Mouse (Mus musculus) testis, adult 2 months (tissue): ENCODE results near the gene Mmd. TPM values are rescaled to one million over a fixed set of nuclear protein-coding genes. Genes with fewer than 3 reads are reported as not detected.

ENCODE experiments used
- H3K27ac ChIP-seq: fragments of 200-500 bp; 2 replicates; pipeline ENCODE4 v1.5.1; 2012; ENCODE audit warnings: low read depth, low read length; ENCODE audit not compliant: control insufficient read depth, insufficient read depth
- H3K27me3 ChIP-seq: fragments of 200-500 bp; 2 replicates; pipeline ENCODE4 v1.6.1; 2012; ENCODE audit warnings: mild to moderate bottlenecking, low read length, moderate library complexity; ENCODE audit not compliant: control insufficient read depth, insufficient read depth
- H3K36me3 ChIP-seq: fragments of 200-500 bp; 2 replicates; pipeline ENCODE4 v1.6.1; 2012; ENCODE audit warnings: mild to moderate bottlenecking, low read length; ENCODE audit not compliant: control insufficient read depth, insufficient read depth
- H3K4me1 ChIP-seq: fragments of 200-500 bp; 2 replicates; pipeline ENCODE4 v1.6.1; 2012; ENCODE audit warnings: low read length; ENCODE audit not compliant: control insufficient read depth, insufficient read depth
- H3K4me3 ChIP-seq: fragments of 200-500 bp; 2 replicates; pipeline ENCODE4 v1.5.1; 2012; ENCODE audit warnings: low read depth, mild to moderate bottlenecking, low read length, moderate library complexity, mixed read lengths; ENCODE audit not compliant: control insufficient read depth
- CTCF ChIP-seq: fragments of 200-500 bp; IDR thresholded peaks from 2 replicates; pipeline ENCODE4 v1.5.1; 2012; ENCODE audit warnings: low read depth, mild to moderate bottlenecking, inconsistent platforms, low read length, moderate library complexity; ENCODE audit not compliant: control insufficient read depth, insufficient read depth, insufficient replicate concordance
- POLR2A ChIP-seq: fragments of 200-500 bp; IDR thresholded peaks from 2 replicates; pipeline ENCODE4 v1.6.1; 2012; ENCODE audit warnings: low read depth, mild to moderate bottlenecking, inconsistent platforms, low read length, moderate library complexity; ENCODE audit not compliant: control insufficient read depth
- polyA plus RNA-seq: library from polyadenylated mRNA; depleted of rRNA; stranded (reverse); fragments of >200 nt; gene quantifications from 2 replicates; pipeline ENCODE4 v1.2.3, GENCODE M21; 2012

The Mmd gene
- polyA plus RNA-seq, 1 experiment, result 2.3 TPM

- H3K4me3 ChIP-seq, result peak overlapping the region; percentile 89
- H3K36me3 ChIP-seq, result no peaks in the 10 kb centered on the region
- H3K27ac ChIP-seq, result no peak overlapping the region
- H3K27me3 ChIP-seq, result no peaks in the 10 kb centered on the region
- H3K4me1 ChIP-seq, result peaks cover 12% of the 10 kb centered on the region
- TF ChIP-seq CTCF (no peak), POLR2A (no peak)
Measured at GRCm38 (mm10) chr11:90250189-90250588, 933 bp downstream of the Mmd start.

- TF ChIP-seq CTCF (no peak), POLR2A (no peak)
- H3K4me3 ChIP-seq, result no peak overlapping the region
- H3K4me1 ChIP-seq, result peaks cover 12% of the 10 kb centered on the region
- no peak overlapping the region for H3K27ac ChIP-seq
- H3K27me3 ChIP-seq, result no peaks in the 10 kb centered on the region
- H3K36me3 ChIP-seq, result no peaks in the 10 kb centered on the region
Measured at GRCm38 (mm10) chr11:90250730-90251129, 1.5 kb downstream of the Mmd start.

GRCm38 (mm10) chr11:90251923-90252322 lies 2.7 kb downstream of the Mmd start:
- Histone ChIP-seq H3K4me3 (no peak overlapping the region), H3K27ac (no peak overlapping the region)
- TF ChIP-seq POLR2A (no peak), CTCF (no peak)

GRCm38 (mm10) chr11:90252366-90252765 lies 3.1 kb downstream of the Mmd start:
- no peak overlapping the region for H3K4me3 ChIP-seq
- peaks cover 12% of the 10 kb centered on the region for H3K4me1 ChIP-seq
- H3K27me3 ChIP-seq, result no peaks in the 10 kb centered on the region
- no peaks in the 10 kb centered on the region for H3K36me3 ChIP-seq
- no peak for TF ChIP-seq POLR2A
- TF ChIP-seq CTCF, result no peak
- H3K27ac ChIP-seq, result no peak overlapping the region

More at GRCm38 (mm10) chr11:90251923-90252322, 2.7 kb downstream of the Mmd start:
- H3K27me3 ChIP-seq, result no peaks in the 10 kb centered on the region
- no peaks in the 10 kb centered on the region for H3K36me3 ChIP-seq
- peaks cover 12% of the 10 kb centered on the region for H3K4me1 ChIP-seq

- Histone ChIP-seq H3K4me1 (peaks cover 8% of the 10 kb centered on the region), H3K27ac (no peak overlapping the region), H3K4me3 (no peak overlapping the region), H3K36me3 (no peaks in the 10 kb centered on the region), H3K27me3 (no peaks in the 10 kb centered on the region)
- TF ChIP-seq POLR2A (no peak), CTCF (no peak)
Measured at GRCm38 (mm10) chr11:90254536-90254935, 5.3 kb downstream of the Mmd start.

GRCm38 (mm10) chr11:90255687-90256086 lies 6.4 kb downstream of the Mmd start:
- no peak overlapping the region for H3K4me3 ChIP-seq
- no peak overlapping the region for H3K27ac ChIP-seq
- H3K4me1 ChIP-seq, result no peaks in the 10 kb centered on the region
- H3K27me3 ChIP-seq, result no peaks in the 10 kb centered on the region
- no peaks in the 10 kb centered on the region for H3K36me3 ChIP-seq
- TF ChIP-seq CTCF (no peak), POLR2A (no peak)

- TF ChIP-seq POLR2A (no peak), CTCF (no peak)
- no peaks in the 10 kb centered on the region for H3K27me3 ChIP-seq
- H3K4me3 ChIP-seq, result no peak overlapping the region
- no peaks in the 10 kb centered on the region for H3K4me1 ChIP-seq
- no peaks in the 10 kb centered on the region for H3K36me3 ChIP-seq
- no peak overlapping the region for H3K27ac ChIP-seq
Measured at GRCm38 (mm10) chr11:90256833-90257525, 7.7 kb downstream of the Mmd start.
